Mouse (Mus musculus): Measurements from ENCODE around the gene Olfr656. TPM values are rescaled to one million over a fixed set of nuclear protein-coding genes. Genes with fewer than 3 reads are reported as not detected.
A peak's percentile ranks its signal among the peaks of the same experiment; 100 is the strongest.

Olfr656 gene
- polyA plus RNA-seq (2015; fragmentation: Nextera tagmentation; extraction: Ambion mirVana): not detected in 2 replicates

DNA sequence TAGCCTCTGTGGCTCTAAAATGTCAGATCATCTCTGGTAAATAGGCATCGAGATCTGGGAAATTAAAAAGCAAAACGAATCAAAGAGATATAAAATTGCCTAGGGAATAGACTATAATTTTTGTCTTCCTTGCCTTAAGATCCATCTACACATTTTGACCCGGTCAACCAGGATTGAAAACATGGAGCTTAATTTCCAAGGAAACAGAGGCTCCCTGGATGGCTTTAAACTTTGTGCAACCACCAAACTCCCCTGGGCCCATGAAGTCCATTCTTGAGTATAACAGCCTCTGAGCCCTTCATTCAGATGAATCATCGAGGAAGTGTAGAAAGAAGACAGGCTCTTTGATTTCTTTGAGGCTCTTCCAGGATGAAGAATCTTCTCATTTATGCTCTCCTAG is at the start of gene Olfr656:
Olfr656 (plus strand) TSS at position 301 of the 400 bp plus-strand sequence.
- 79% methylated on average over 4 of the region's 4 CpGs for WGBS
- no peak within 1 kb of the TSS for H3K4me2 ChIP-seq

DNA sequence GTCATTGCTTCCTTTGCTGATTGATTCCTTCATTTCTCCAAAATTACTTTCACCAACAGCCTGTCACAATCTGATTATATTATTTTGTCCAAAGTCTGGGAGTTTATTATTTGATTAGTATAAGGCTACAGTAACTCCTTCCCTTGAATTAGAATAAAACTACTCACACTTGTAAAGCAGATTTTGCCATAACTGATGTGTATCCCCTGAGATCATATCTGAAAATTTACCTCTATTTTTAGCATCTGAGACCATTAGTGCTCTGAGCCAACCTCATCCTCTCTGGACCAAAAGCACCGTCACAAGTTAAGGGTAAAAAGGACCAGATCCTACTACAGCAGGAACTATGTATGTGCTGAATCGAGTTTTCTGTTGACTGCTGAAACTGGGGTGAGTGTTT is 36.7 kb upstream of the Olfr656 start, which contains the start of gene Olfr653:
Olfr653 (plus strand) TSS at position 301 of the 400 bp plus-strand sequence.
- ATAC-seq (ENCODE audit: low FRiP score): no peak
- no peaks in the 10 kb centered on the region for H3K9me3 ChIP-seq
- H3K4me3 ChIP-seq: no peak within 1 kb of the TSS
- 79% methylated on average over 2 of the region's 2 CpGs for WGBS
- H3K4me1 ChIP-seq (replicated peaks): no peaks in the 10 kb centered on the region
- no peak within 1 kb of the TSS for H3K27ac ChIP-seq
- no peak within 1 kb of the TSS for H3K4me2 ChIP-seq
- H3K36me3 ChIP-seq: no peaks in the 10 kb centered on the region
- no peaks in the 10 kb centered on the region for H3K27me3 ChIP-seq
- no peak within 1 kb of the TSS for H3K9ac ChIP-seq

More for the DNA sequence above, at the start of gene Olfr656:
- Histone ChIP-seq H3K9ac (no peak within 1 kb of the TSS), H3K9me3 (no peaks in the 10 kb centered on the region), H3K4me3 (no peak within 1 kb of the TSS), H3K27me3 (no peaks in the 10 kb centered on the region), H3K27ac (no peak within 1 kb of the TSS), H3K4me1 (replicated peaks) (no peaks in the 10 kb centered on the region), H3K36me3 (no peaks in the 10 kb centered on the region)
- ATAC-seq (ENCODE audit: low FRiP score): no peak

DNA sequence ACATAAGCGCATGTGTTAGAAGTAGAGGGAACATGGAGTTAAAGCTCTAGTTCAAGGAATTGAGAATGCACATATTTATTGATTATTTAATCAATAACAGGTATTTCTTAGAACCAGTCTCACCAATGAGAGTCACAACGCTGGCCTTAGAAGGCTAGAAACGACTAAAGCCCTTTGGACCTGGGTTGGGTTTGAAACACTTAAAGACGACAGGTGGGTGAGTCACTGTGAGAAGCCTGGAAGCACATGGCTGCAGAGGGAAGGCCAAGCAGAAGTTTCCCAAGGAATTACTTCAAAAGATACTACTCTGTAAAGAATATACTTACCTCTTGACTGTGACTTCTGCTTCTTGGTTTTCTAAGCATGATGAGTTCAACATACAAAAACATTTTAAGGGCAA is 32.9 kb upstream of the Olfr656 start:
- no peak overlapping the region for H3K4me2 ChIP-seq
- no peak overlapping the region for H3K9ac ChIP-seq
- no peak overlapping the region for H3K27ac ChIP-seq
- ATAC-seq (ENCODE audit: low FRiP score): no peak
- H3K9me3 ChIP-seq: no peaks in the 10 kb centered on the region
- no peaks in the 10 kb centered on the region for H3K4me1 ChIP-seq (replicated peaks)
- WGBS: 92% methylated on average over 4 of the region's 4 CpGs
- H3K4me3 ChIP-seq: no peak overlapping the region
- H3K27me3 ChIP-seq: no peaks in the 10 kb centered on the region
- H3K36me3 ChIP-seq: no peaks in the 10 kb centered on the region

DNA sequence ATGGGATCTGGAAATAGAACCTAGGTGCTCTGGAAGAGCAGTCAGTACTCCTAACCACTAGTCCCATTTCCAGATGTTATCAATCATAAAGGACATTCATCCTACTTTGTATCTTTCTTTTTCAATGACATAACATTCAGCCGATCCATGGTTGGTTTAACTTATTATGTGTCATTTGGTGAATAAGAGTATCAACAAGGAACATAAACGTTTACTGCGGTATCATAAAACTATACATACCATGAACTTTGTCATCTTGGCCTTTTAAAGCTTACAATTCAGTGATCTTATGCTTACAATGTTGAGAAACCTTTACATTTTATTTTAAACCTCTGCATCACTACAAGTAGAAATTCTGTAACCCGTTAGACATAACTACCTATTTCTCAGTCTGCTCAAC is 32.3 kb upstream of the Olfr656 start:
- Histone ChIP-seq H3K36me3 (no peaks in the 10 kb centered on the region), H3K9me3 (no peaks in the 10 kb centered on the region), H3K4me3 (no peak overlapping the region), H3K4me1 (replicated peaks) (no peaks in the 10 kb centered on the region), H3K9ac (no peak overlapping the region), H3K27me3 (no peaks in the 10 kb centered on the region), H3K4me2 (no peak overlapping the region), H3K27ac (no peak overlapping the region)
- ATAC-seq (ENCODE audit: low FRiP score): no peak
- 88% methylated on average over 4 of the region's 4 CpGs for WGBS

DNA sequence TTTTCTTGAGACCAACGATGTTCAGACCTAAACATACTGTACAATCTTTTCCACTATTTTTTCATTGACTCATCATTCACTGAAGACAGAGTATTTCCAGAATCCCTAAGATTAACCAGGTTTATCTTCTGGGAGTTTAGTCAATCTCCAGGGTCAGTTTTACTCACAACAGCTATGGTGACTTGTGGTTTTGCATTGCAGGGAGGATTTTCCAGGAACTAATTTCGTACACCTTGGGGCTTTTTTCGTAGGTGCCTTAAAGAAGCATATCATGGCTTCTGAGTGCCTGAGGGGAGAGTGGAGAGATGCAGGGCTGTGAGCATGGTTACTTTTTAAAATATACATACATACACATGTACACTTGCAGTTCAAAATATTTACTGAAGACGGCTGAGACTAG is 27.0 kb upstream of the Olfr656 start, which contains the start of gene Olfr654:
Olfr654 (plus strand) TSS at position 301 of the 400 bp plus-strand sequence.
- H3K27ac ChIP-seq: no peak within 1 kb of the TSS
- H3K4me1 ChIP-seq (replicated peaks): no peaks in the 10 kb centered on the region
- H3K9me3 ChIP-seq: no peaks in the 10 kb centered on the region
- WGBS: 90% methylated on average over 4 of the region's 4 CpGs
- H3K4me3 ChIP-seq: no peak within 1 kb of the TSS
- no peaks in the 10 kb centered on the region for H3K27me3 ChIP-seq
- H3K36me3 ChIP-seq: no peaks in the 10 kb centered on the region
- no peak for ATAC-seq (ENCODE audit: low FRiP score)
- no peak within 1 kb of the TSS for H3K4me2 ChIP-seq
- H3K9ac ChIP-seq: no peak within 1 kb of the TSS

DNA sequence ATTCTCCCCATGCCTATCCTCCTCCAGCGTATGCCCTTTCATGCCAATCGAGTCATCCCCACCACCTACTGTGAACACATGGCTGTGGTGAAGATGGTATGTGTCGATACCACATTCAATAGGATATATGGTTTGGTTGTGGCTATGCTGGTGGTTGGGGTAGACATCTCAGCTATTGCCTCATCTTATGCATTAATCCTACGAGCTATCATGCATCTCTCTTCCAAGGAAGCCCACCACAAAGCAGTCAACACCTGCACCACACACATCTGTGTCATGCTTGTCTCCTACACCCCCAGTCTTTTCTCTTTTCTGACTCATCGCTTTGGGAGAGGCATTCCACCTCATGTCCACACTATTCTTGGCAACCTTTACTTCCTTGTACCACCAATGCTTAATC is 25.5 kb upstream of the Olfr656 start:
- 90% methylated on average over 5 of the region's 5 CpGs for WGBS
- H3K27me3 ChIP-seq: no peaks in the 10 kb centered on the region
- H3K4me1 ChIP-seq (replicated peaks): no peaks in the 10 kb centered on the region

DNA sequence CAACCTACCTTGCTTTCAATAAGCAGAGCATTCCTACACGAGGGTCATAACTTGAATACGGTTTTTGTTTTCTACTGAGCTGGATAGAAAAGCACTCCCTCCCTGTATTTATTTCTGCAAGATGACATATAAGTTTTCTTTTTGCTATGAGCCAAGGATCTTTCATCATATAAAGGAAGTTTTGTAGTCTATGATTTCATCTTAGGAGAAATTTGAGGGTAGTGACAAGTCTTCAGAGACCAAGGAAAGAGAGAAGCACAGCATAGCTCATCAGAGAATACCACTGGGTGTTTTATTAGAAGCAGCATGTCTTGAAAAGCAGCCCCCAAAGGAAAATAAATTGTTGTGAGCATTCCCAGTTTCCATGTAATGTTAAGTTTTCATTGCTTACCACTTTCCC is 12.1 kb upstream of the Olfr656 start, which contains the start of gene Olfr655:
Olfr655 (minus strand) TSS at position 101 of the 400 bp plus-strand sequence.
- H3K9ac ChIP-seq: no peak within 1 kb of the TSS
- H3K27ac ChIP-seq: no peak within 1 kb of the TSS
- H3K36me3 ChIP-seq: no peaks in the 10 kb centered on the region
- no peaks in the 10 kb centered on the region for H3K27me3 ChIP-seq
- H3K4me2 ChIP-seq: no peak within 1 kb of the TSS
- no peaks in the 10 kb centered on the region for H3K9me3 ChIP-seq
- ATAC-seq (ENCODE audit: low FRiP score): no peak
- 95% methylated on average over 2 of the region's 2 CpGs for WGBS
- H3K4me1 ChIP-seq (replicated peaks): no peaks in the 10 kb centered on the region
- H3K4me3 ChIP-seq: no peak within 1 kb of the TSS

More for the DNA sequence above, 25.5 kb upstream of the Olfr656 start:
- no peaks in the 10 kb centered on the region for H3K36me3 ChIP-seq
- H3K4me2 ChIP-seq: no peak overlapping the region
- no peak overlapping the region for H3K4me3 ChIP-seq
- H3K27ac ChIP-seq: no peak overlapping the region
- no peak for ATAC-seq (ENCODE audit: low FRiP score)
- no peaks in the 10 kb centered on the region for H3K9me3 ChIP-seq
- no peak overlapping the region for H3K9ac ChIP-seq

DNA sequence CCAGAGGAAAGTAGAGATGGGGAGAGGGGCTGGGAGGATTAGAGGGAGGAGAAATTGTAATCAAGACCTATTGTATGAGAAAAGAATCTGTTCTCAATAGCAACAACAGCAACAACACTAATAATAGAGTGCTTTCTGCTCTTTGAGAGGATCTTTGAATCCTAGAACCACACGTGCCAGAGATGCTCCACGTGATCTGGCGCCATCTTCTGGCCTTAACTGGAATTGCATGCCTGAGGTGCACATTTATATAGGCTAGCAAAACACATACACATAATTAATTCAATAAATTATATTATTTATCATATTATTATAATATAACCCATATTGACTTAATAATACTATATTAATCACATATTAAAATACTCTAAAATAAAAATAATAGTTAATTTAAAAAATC is 10.6 kb upstream of the Olfr656 start:
- Histone ChIP-seq H3K4me1 (replicated peaks) (no peaks in the 10 kb centered on the region), H3K36me3 (no peaks in the 10 kb centered on the region), H3K4me3 (no peak overlapping the region), H3K9ac (no peak overlapping the region), H3K9me3 (no peaks in the 10 kb centered on the region), H3K27me3 (no peaks in the 10 kb centered on the region), H3K4me2 (no peak overlapping the region), H3K27ac (no peak overlapping the region)
- no peak for ATAC-seq (ENCODE audit: low FRiP score)
- WGBS: 1% methylated on average over 3 of the region's 3 CpGs

DNA sequence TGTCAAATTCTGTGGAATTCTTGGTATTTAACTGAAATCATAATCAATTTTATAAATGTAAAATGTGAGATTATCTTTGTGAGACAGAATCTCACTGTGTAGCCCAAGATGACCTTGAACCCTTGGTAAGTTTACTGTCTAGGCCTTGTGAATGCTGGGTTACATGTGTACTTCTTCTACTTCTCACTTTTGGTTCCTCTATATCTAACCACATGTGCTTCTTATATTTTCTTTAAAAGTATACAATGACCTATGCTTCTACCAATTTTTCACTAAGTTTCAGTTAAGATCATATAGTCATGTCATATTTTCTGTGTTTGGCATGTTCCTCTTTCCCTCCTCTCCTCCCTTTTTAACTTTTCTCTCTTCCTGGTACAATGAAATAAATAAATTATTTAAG is 9.0 kb upstream of the Olfr656 start:
- H3K4me2 ChIP-seq: no peak overlapping the region
- H3K9ac ChIP-seq: no peak overlapping the region
- H3K9me3 ChIP-seq: no peaks in the 10 kb centered on the region
- no peaks in the 10 kb centered on the region for H3K36me3 ChIP-seq
- no peak for ATAC-seq (ENCODE audit: low FRiP score)
- no peaks in the 10 kb centered on the region for H3K27me3 ChIP-seq
- no peaks in the 10 kb centered on the region for H3K4me1 ChIP-seq (replicated peaks)
- H3K4me3 ChIP-seq: no peak overlapping the region
- H3K27ac ChIP-seq: no peak overlapping the region

DNA sequence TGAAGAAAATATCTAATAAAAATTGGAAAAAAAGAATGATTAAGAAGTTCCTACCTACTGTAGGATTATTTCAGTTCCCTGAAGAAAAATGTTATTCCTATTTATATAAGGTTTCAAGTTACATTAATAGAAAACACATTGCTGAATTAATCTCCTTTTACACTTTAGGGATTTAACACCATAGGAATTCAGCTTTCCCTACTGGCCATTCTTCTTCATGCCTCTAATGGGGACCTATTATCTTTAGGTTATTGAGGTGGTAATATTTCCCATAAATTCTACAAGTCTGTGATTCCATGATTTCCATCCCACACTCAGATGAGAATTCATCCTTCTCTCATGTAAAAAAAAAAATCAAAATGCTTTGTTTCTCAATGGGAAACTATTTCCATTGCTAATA is 10.7 kb downstream of the Olfr656 start, which contains the start of gene Olfr657:
Olfr657 (plus strand) TSS at position 301 of the 400 bp plus-strand sequence.
- Histone ChIP-seq H3K9me3 (no peaks in the 10 kb centered on the region), H3K36me3 (no peaks in the 10 kb centered on the region), H3K4me1 (replicated peaks) (no peaks in the 10 kb centered on the region), H3K4me3 (no peak within 1 kb of the TSS), H3K27me3 (no peaks in the 10 kb centered on the region), H3K27ac (no peak within 1 kb of the TSS), H3K4me2 (no peak within 1 kb of the TSS), H3K9ac (no peak within 1 kb of the TSS)
- ATAC-seq (ENCODE audit: low FRiP score): no peak

DNA sequence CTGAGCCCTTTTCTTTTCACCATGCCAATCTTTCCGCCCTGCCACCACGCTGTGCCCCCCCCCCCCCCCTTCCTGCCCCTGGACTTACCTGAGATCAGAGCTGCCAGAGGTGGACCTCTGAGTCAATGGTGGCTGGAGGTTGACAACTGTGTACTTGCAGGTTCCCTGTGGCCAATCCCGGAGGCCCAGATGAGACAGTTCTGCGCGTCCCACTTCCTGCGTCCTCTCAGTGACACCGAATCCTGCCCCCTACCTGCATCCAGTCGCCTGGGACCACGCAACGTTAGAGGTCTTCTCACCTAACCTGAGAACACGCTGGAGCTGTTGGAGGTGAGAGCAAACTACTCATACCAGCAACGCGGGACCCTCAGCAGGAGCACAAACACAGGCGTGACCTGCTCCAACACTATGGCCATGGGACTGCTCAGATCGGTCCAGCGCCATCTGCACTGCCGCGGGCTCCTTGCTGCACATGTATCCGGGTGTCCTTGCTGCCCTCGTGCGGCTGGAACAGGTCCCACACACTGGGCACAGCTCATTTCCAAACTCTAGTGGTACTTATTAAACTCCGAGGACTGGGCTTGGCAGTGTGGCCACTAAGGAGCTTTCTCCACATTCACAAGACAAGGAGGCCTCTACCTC is 33.2 kb downstream of the Olfr656 start, which contains the start of gene Olfr658:
Olfr658 (minus strand) TSS at position 465 of the 642 bp plus-strand sequence.
- 23% methylated on average over 21 of the region's 22 CpGs for WGBS
- H3K4me3 ChIP-seq: peak within 1 kb of the TSS; percentile 31
- no peaks in the 10 kb centered on the region for H3K9me3 ChIP-seq
- H3K9ac ChIP-seq: no peak within 1 kb of the TSS
- H3K4me1 ChIP-seq (replicated peaks): no peaks in the 10 kb centered on the region; the same call in 1 of the 2 replicates
- no peaks in the 10 kb centered on the region for H3K27me3 ChIP-seq
- no peak within 1 kb of the TSS for H3K27ac ChIP-seq
- peak within 1 kb of the TSS; percentile 53 for H3K4me2 ChIP-seq
- H3K36me3 ChIP-seq: no peaks in the 10 kb centered on the region
- ATAC-seq (ENCODE audit: low FRiP score): peak; percentile 95

DNA sequence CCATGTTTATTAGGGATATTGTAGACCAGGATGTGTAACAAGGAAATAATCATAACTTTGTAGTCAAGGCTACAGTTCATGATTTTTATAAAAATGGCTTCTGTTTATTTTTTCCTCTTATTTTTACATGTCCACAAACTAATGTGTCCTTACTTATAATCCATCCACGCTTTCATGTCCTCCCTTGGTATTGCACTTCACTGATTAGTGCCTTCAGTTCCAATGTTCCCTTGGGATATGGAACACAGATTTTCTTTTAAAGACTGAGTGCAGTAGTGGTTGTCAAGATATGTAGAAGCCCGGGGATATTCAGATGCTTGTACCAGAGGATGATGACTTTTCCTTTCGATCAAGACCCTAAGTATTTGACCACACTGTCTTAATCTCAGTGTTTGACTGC is 52.7 kb downstream of the Olfr656 start, which contains the start of gene Olfr659:
Olfr659 (plus strand) TSS at position 301 of the 400 bp plus-strand sequence.
- ATAC-seq (ENCODE audit: low FRiP score): no peak
- Histone ChIP-seq H3K27me3 (no peaks in the 10 kb centered on the region), H3K9ac (no peak within 1 kb of the TSS), H3K9me3 (no peaks in the 10 kb centered on the region), H3K4me2 (no peak within 1 kb of the TSS), H3K4me1 (replicated peaks) (no peaks in the 10 kb centered on the region), H3K4me3 (no peak within 1 kb of the TSS), H3K36me3 (no peaks in the 10 kb centered on the region), H3K27ac (no peak within 1 kb of the TSS)
- 89% methylated on average over 3 of the region's 3 CpGs for WGBS

Data from hindbrain, embryonic 13.5 days (tissue).